Mouse (Mus musculus): ENCODE results near the gene Mlxipl. TPM values are rescaled to one million over a fixed set of nuclear protein-coding genes. Genes with fewer than 3 reads are reported as not detected.

Gene Mlxipl
- polyA plus RNA-seq, 1 experiment from 2014 or later, result 2.0 TPM

DNA sequence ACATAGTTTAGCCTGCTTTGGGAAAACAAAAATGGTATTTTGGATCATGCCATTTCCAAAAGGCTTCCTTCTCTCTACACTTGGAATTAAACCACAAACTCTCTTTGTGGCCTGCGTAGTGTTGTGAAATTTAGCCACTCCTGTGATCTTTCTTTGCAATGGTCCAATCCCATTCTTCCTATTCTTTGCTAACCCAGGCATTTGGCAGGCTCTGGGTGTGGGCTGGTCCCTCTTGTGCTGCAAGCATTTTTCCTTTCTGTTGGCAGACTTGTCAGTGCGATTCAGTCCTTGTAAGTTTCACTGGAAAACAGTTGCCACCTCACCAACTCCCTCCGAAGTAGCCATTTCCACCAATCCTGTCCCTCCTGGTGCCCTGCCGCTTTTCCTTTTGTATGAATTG lies 71.5 kb downstream of the Mlxipl start:
- H3K27ac ChIP-seq, result no peak overlapping the region
- no peak overlapping the region for H3K4me2 ChIP-seq (replicated peaks)
- WGBS, result 95% methylated on average over 4 of the region's 4 CpGs
- peaks cover 63% of the 10 kb centered on the region for H3K36me3 ChIP-seq
- ATAC-seq (ENCODE audit: low FRiP score), result no peak
- H3K4me1 ChIP-seq, result no peaks in the 10 kb centered on the region
- no peak overlapping the region for H3K4me3 ChIP-seq
- no peaks in the 10 kb centered on the region for H3K27me3 ChIP-seq
- H3K9ac ChIP-seq, result no peak overlapping the region
- H3K9me3 ChIP-seq (replicated peaks), result no peaks in the 10 kb centered on the region

GRCm38 (mm10) chr5:135161650-135162049 lies 72.0 kb downstream of the Mlxipl start:
- Histone ChIP-seq H3K4me2 (replicated peaks) (no peak overlapping the region), H3K4me3 (no peak overlapping the region), H3K4me1 (no peaks in the 10 kb centered on the region), H3K9ac (no peak overlapping the region), H3K27me3 (no peaks in the 10 kb centered on the region), H3K36me3 (peaks cover 59% of the 10 kb centered on the region), H3K27ac (no peak overlapping the region), H3K9me3 (replicated peaks) (no peaks in the 10 kb centered on the region)
- 88% methylated on average over 7 of the region's 7 CpGs for WGBS
- ATAC-seq (ENCODE audit: low FRiP score), result no peak

- Histone ChIP-seq H3K4me1 (no peaks in the 10 kb centered on the region), H3K9me3 (replicated peaks) (no peaks in the 10 kb centered on the region), H3K4me2 (replicated peaks) (no peak overlapping the region), H3K36me3 (peaks cover 52% of the 10 kb centered on the region), H3K27ac (no peak overlapping the region), H3K9ac (no peak overlapping the region), H3K27me3 (no peaks in the 10 kb centered on the region), H3K4me3 (no peak overlapping the region)
- 93% methylated on average over 8 of the region's 8 CpGs for WGBS
- ATAC-seq (ENCODE audit: low FRiP score), result no peak
Observed at GRCm38 (mm10) chr5:135162361-135162760, 72.7 kb downstream of the Mlxipl start.

DNA sequence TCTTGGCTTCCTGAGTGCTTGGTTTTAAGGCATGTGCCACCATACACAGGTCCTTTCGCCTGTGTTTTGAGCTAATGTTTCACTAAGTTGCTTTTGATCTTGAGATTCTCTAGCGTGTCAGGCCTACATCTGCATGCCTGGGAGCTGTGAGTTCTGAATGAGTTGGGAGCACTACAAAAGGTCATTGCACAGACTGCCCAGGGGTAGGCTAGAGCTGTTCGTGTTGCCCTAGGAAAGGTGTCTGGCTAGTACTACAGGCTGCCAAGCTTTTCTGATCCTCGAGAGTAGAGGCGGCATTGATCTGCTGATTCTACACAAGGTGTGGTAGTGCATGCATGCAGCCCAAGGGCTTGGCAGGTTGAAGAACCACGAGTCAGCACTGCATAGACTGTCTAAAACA lies 73.1 kb downstream of the Mlxipl start:
- Histone ChIP-seq H3K36me3 (peaks cover 49% of the 10 kb centered on the region), H3K9ac (no peak overlapping the region), H3K27me3 (no peaks in the 10 kb centered on the region), H3K4me1 (no peaks in the 10 kb centered on the region), H3K4me3 (no peak overlapping the region), H3K27ac (no peak overlapping the region), H3K9me3 (replicated peaks) (no peaks in the 10 kb centered on the region), H3K4me2 (replicated peaks) (no peak overlapping the region)
- WGBS, result 90% methylated on average over 6 of the region's 6 CpGs
- ATAC-seq (ENCODE audit: low FRiP score), result no peak

DNA sequence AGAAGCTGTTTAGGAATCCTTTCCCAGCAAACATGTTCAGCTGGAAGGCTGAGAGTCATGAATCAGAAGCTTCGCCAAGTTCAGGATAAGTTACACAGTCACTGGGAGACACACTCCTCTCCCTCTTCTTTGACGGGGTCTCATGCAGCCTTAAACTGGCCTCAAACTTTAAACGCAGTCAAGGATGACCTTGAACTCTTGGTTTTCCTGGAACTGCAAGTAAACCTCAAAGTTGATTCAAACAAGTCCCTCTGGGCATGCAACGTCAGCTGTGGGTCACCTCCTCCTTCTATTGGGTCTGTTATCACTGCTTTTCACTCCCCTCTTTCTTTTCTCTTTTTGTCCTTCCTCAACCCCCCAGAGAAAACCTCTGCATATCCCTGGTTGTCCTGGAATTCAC lies 77.2 kb downstream of the Mlxipl start:
- peaks cover 16% of the 10 kb centered on the region for H3K36me3 ChIP-seq
- H3K27me3 ChIP-seq, result no peaks in the 10 kb centered on the region
- WGBS, result 85% methylated on average over 4 of the region's 4 CpGs
- H3K4me3 ChIP-seq, result no peak overlapping the region
- no peak overlapping the region for H3K4me2 ChIP-seq (replicated peaks)
- no peak overlapping the region for H3K27ac ChIP-seq
- no peak for ATAC-seq (ENCODE audit: low FRiP score)
- no peaks in the 10 kb centered on the region for H3K9me3 ChIP-seq (replicated peaks)
- H3K4me1 ChIP-seq, result peaks cover 14% of the 10 kb centered on the region
- H3K9ac ChIP-seq, result no peak overlapping the region

- WGBS, result 97% methylated on average over 4 of the region's 4 CpGs
- Histone ChIP-seq H3K27me3 (no peaks in the 10 kb centered on the region), H3K36me3 (peaks cover 19% of the 10 kb centered on the region), H3K4me3 (no peak overlapping the region), H3K9ac (no peak overlapping the region), H3K9me3 (replicated peaks) (no peaks in the 10 kb centered on the region), H3K4me1 (peaks cover 14% of the 10 kb centered on the region), H3K4me2 (replicated peaks) (no peak overlapping the region), H3K27ac (no peak overlapping the region)
- no peak for ATAC-seq (ENCODE audit: low FRiP score)
Observed at GRCm38 (mm10) chr5:135167469-135167868, 77.8 kb downstream of the Mlxipl start.

GRCm38 (mm10) chr5:135168063-135169062 lies 78.7 kb downstream of the Mlxipl start, which contains the start of gene Bcl7b:
Bcl7b (plus strand) TSS chr5:135168283.
- Histone ChIP-seq H3K4me2 (replicated peaks) (peak within 1 kb of the TSS; percentile 95), H3K4me1 (peaks cover 14% of the 10 kb centered on the region), H3K4me3 (peak within 1 kb of the TSS; percentile 67), H3K9me3 (replicated peaks) (no peaks in the 10 kb centered on the region), H3K9ac (peak within 1 kb of the TSS; percentile 83), H3K36me3 (peaks cover 21% of the 10 kb centered on the region), H3K27ac (peak within 1 kb of the TSS; percentile 99), H3K27me3 (no peaks in the 10 kb centered on the region)
- peak; percentile 97 for ATAC-seq (ENCODE audit: low FRiP score)
- 3% methylated on average over 77 of the region's 95 CpGs for WGBS

DNA sequence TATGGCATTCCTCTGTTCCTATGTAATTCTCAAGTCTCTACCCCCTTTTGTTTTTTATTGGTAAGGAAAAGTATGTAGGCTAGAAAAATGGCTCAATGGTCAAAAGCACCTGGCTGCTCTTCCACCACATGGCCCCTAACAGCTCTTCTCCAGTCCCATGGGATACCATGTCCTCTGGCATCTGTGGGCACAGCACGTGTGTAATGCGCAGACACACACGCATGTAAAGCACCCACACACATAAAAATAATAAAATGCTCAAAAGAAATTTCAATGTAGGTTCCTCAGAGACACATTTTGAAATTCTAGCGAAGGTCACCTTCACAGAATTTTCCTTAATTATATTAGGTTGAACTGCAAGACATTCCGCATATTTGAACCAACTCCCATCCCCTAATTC lies 79.8 kb downstream of the Mlxipl start:
- WGBS, result 91% methylated on average over 5 of the region's 5 CpGs
- Histone ChIP-seq H3K27me3 (no peaks in the 10 kb centered on the region), H3K27ac (peak overlapping the region; percentile 99; the same call in 1 of the 2 replicates), H3K36me3 (peaks cover 32% of the 10 kb centered on the region), H3K9ac (peak overlapping the region; percentile 76; the same call in 1 of the 2 replicates), H3K4me1 (peaks cover 14% of the 10 kb centered on the region), H3K4me2 (replicated peaks) (peak overlapping the region; percentile 95), H3K4me3 (peak overlapping the region; percentile 67), H3K9me3 (replicated peaks) (no peaks in the 10 kb centered on the region)
- ATAC-seq (ENCODE audit: low FRiP score), result no peak

DNA sequence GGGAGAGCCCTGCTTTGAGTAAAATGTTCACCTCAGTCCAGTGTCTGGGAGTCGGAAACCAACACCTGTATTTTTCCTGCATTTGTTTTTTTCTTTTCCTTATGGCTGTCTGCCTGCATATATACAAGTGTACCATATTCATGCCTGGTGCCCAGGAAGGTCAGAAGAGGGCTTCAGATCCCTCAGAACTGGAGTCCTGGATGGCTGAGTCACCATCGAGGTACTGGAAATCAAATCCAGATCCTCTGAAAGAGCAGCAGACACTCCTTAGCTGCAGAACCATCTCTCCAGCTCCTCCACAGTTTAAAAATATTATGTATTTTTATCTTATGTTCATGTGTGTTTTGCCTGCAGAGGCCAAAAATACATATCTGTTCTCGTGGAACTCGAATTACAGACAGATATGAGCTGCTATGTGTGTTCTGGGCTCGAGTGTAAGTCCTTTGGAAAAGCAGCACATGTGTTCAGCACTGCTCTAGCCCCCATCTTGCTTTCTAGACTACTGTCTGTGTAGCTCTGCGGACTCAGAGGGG lies 82.1 kb downstream of the Mlxipl start:
- peaks cover 49% of the 10 kb centered on the region for H3K36me3 ChIP-seq
- H3K9ac ChIP-seq, result no peak overlapping the region
- ATAC-seq (ENCODE audit: low FRiP score), result no peak

GRCm38 (mm10) chr5:135172986-135173385 lies 83.3 kb downstream of the Mlxipl start:
- no peak for ATAC-seq (ENCODE audit: low FRiP score)
- no peak overlapping the region for H3K4me2 ChIP-seq (replicated peaks)

More for the DNA sequence above, 82.1 kb downstream of the Mlxipl start:
- H3K27me3 ChIP-seq, result no peaks in the 10 kb centered on the region
- 94% methylated on average over 6 of the region's 6 CpGs for WGBS
- peaks cover 14% of the 10 kb centered on the region for H3K4me1 ChIP-seq
- no peak overlapping the region for H3K27ac ChIP-seq
- no peak overlapping the region for H3K4me3 ChIP-seq
- no peaks in the 10 kb centered on the region for H3K9me3 ChIP-seq (replicated peaks)
- no peak overlapping the region for H3K4me2 ChIP-seq (replicated peaks)

GRCm38 (mm10) chr5:135175086-135175485 lies 85.4 kb downstream of the Mlxipl start:
- no peak overlapping the region for H3K27ac ChIP-seq
- no peaks in the 10 kb centered on the region for H3K27me3 ChIP-seq
- H3K36me3 ChIP-seq, result peaks cover 80% of the 10 kb centered on the region
- H3K9ac ChIP-seq, result peak overlapping the region; percentile 32; the same call in 1 of the 2 replicates
- no peaks in the 10 kb centered on the region for H3K9me3 ChIP-seq (replicated peaks)
- no peak for ATAC-seq (ENCODE audit: low FRiP score)
- H3K4me3 ChIP-seq, result no peak overlapping the region
- H3K4me2 ChIP-seq (replicated peaks), result no peak overlapping the region
- H3K4me1 ChIP-seq, result peaks cover 3% of the 10 kb centered on the region; the same call in 1 of the 2 replicates

More at GRCm38 (mm10) chr5:135172986-135173385, 83.3 kb downstream of the Mlxipl start:
- Histone ChIP-seq H3K27me3 (no peaks in the 10 kb centered on the region), H3K36me3 (peaks cover 61% of the 10 kb centered on the region), H3K4me3 (no peak overlapping the region), H3K9ac (no peak overlapping the region), H3K27ac (no peak overlapping the region), H3K4me1 (peaks cover 14% of the 10 kb centered on the region), H3K9me3 (replicated peaks) (no peaks in the 10 kb centered on the region)
- 92% methylated on average over 5 of the region's 5 CpGs for WGBS

DNA sequence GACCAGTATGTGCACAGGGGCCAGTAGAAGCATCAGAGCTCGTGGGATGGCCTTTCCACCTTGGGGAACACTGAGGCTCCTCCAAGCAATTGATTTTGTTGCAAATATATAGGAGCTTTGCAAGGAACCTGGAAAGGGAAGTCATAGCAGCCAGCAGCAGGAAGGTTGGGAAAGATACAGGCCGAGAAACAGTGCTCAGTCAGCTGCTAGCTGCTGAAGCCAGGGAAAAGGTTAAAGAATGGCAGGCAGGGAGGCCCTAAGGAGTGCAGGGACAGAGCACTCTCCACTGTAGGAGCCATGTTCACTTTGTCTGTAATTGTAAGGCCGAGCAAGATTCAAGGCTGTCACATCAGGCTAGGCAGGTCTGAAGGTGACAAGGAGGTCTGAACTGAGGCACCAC lies 88.8 kb downstream of the Mlxipl start:
- Histone ChIP-seq H3K36me3 (peaks cover 86% of the 10 kb centered on the region), H3K9ac (no peak overlapping the region), H3K4me3 (no peak overlapping the region), H3K4me2 (replicated peaks) (no peak overlapping the region), H3K27ac (no peak overlapping the region), H3K27me3 (no peaks in the 10 kb centered on the region), H3K9me3 (replicated peaks) (no peaks in the 10 kb centered on the region), H3K4me1 (no peaks in the 10 kb centered on the region)
- no peak for ATAC-seq (ENCODE audit: low FRiP score)
- 76% methylated on average over 3 of the region's 3 CpGs for WGBS
